Mouse (Mus musculus): ENCODE data around the gene Tmem176b. TPM values are rescaled to one million over a fixed set of nuclear protein-coding genes. Genes with fewer than 3 reads are reported as not detected.

Gene Tmem176b
- polyA plus RNA-seq, 1 experiment from 2014 or later = 215 TPM

- H3K36me3 ChIP-seq (ENCODE audit: control insufficient read depth, insufficient read depth) = no peaks in the 10 kb centered on the region
- 52% methylated on average over 3 of the region's 3 CpGs for WGBS (ENCODE audit: insufficient replicate concordance)
- no peaks in the 10 kb centered on the region for H3K27me3 ChIP-seq (ENCODE audit: control insufficient read depth, insufficient read depth, low read depth, low read length)
- H3K9ac ChIP-seq (ENCODE audit: low read depth, low read length) = no peak overlapping the region
- no peaks in the 10 kb centered on the region for H3K9me3 ChIP-seq (replicated peaks; ENCODE audit: control insufficient read depth, low read length)
- no peak overlapping the region for H3K4me3 ChIP-seq (ENCODE audit: low read depth, low read length)
- H3K4me1 ChIP-seq (ENCODE audit: control insufficient read depth, low read depth, low read length) = no peaks in the 10 kb centered on the region
- no peak overlapping the region for H3K27ac ChIP-seq (ENCODE audit: low read length)
- no peak for ATAC-seq (ENCODE audit: low read depth)
- no peak overlapping the region for H3K4me2 ChIP-seq (ENCODE audit: low read depth, low read length)
These were observed 23.4 kb upstream of the Tmem176b start for GRCm38 (mm10) chr6:48864723-48865122.

DNA sequence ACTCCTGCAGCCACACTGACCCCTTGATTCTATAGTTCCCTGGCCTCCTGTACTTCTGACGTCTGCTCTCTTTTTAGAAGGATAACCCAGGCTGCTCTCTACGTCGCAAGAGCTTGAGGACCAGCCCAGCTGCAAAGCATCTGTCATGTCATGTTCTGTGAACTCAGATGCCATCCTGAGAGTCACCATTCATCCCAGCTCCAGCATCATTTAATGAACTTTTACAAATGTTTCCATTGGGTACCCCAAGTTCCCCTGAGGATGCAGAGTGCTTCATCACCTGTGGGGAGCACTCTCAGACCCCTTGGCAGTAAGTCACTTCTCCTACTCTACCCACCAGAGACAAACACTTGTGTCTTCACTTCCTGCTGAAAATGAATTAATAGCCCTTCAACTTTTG lies 22.9 kb upstream of the Tmem176b start:
- H3K27me3 ChIP-seq (ENCODE audit: control insufficient read depth, insufficient read depth, low read depth, low read length) = no peaks in the 10 kb centered on the region
- ATAC-seq (ENCODE audit: low read depth) = no peak
- no peaks in the 10 kb centered on the region for H3K9me3 ChIP-seq (replicated peaks; ENCODE audit: control insufficient read depth, low read length)
- no peak overlapping the region for H3K27ac ChIP-seq (ENCODE audit: low read length)
- H3K4me2 ChIP-seq (ENCODE audit: low read depth, low read length) = no peak overlapping the region
- 55% methylated on average over 3 of the region's 3 CpGs for WGBS (ENCODE audit: insufficient replicate concordance)
- no peak overlapping the region for H3K9ac ChIP-seq (ENCODE audit: low read depth, low read length)
- no peaks in the 10 kb centered on the region for H3K4me1 ChIP-seq (ENCODE audit: control insufficient read depth, low read depth, low read length)
- H3K4me3 ChIP-seq (ENCODE audit: low read depth, low read length) = no peak overlapping the region
- no peaks in the 10 kb centered on the region for H3K36me3 ChIP-seq (ENCODE audit: control insufficient read depth, insufficient read depth)

DNA sequence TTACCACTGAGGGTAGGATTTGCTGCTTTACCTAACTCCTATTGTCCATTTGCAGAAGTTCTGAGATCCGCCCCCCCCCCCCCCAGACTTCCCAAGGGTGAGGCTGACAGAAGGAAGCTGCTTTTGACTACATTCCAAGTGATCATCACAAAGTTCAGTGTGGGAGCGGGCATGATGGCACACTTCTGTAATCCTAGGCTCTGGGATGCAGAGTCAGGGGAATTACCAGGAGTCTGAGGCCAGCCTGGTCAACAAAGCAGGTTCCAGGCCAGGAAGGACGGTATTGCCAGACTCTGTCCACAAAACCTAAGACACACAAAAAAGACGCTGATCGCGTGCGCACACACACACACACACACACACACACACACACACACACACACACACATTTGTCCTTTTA lies 22.2 kb upstream of the Tmem176b start:
- WGBS (ENCODE audit: insufficient replicate concordance) = 78% methylated on average over 7 of the region's 7 CpGs
- H3K9ac ChIP-seq (ENCODE audit: low read depth, low read length) = no peak overlapping the region
- no peaks in the 10 kb centered on the region for H3K4me1 ChIP-seq (ENCODE audit: control insufficient read depth, low read depth, low read length)
- no peak overlapping the region for H3K27ac ChIP-seq (ENCODE audit: low read length)
- H3K4me3 ChIP-seq (ENCODE audit: low read depth, low read length) = no peak overlapping the region
- no peak overlapping the region for H3K4me2 ChIP-seq (ENCODE audit: low read depth, low read length)
- H3K9me3 ChIP-seq (replicated peaks; ENCODE audit: control insufficient read depth, low read length) = no peaks in the 10 kb centered on the region
- ATAC-seq (ENCODE audit: low read depth) = no peak
- H3K27me3 ChIP-seq (ENCODE audit: control insufficient read depth, insufficient read depth, low read depth, low read length) = no peaks in the 10 kb centered on the region
- no peaks in the 10 kb centered on the region for H3K36me3 ChIP-seq (ENCODE audit: control insufficient read depth, insufficient read depth)

GRCm38 (mm10) chr6:48862816-48863215 lies 21.5 kb upstream of the Tmem176b start:
- 59% methylated on average over 4 of the region's 4 CpGs for WGBS (ENCODE audit: insufficient replicate concordance)
- H3K4me1 ChIP-seq (ENCODE audit: control insufficient read depth, low read depth, low read length) = no peaks in the 10 kb centered on the region
- no peak overlapping the region for H3K4me2 ChIP-seq (ENCODE audit: low read depth, low read length)
- H3K4me3 ChIP-seq (ENCODE audit: low read depth, low read length) = no peak overlapping the region
- no peaks in the 10 kb centered on the region for H3K36me3 ChIP-seq (ENCODE audit: control insufficient read depth, insufficient read depth)
- no peak overlapping the region for H3K9ac ChIP-seq (ENCODE audit: low read depth, low read length)
- H3K9me3 ChIP-seq (replicated peaks; ENCODE audit: control insufficient read depth, low read length) = no peaks in the 10 kb centered on the region
- no peaks in the 10 kb centered on the region for H3K27me3 ChIP-seq (ENCODE audit: control insufficient read depth, insufficient read depth, low read depth, low read length)
- no peak for ATAC-seq (ENCODE audit: low read depth)
- H3K27ac ChIP-seq (ENCODE audit: low read length) = no peak overlapping the region

- ATAC-seq (ENCODE audit: low read depth) = no peak
- Histone ChIP-seq H3K4me1 (ENCODE audit: control insufficient read depth, low read depth, low read length) (no peaks in the 10 kb centered on the region), H3K9me3 (replicated peaks; ENCODE audit: control insufficient read depth, low read length) (no peaks in the 10 kb centered on the region), H3K4me3 (ENCODE audit: low read depth, low read length) (no peak overlapping the region), H3K4me2 (ENCODE audit: low read depth, low read length) (no peak overlapping the region), H3K27me3 (ENCODE audit: control insufficient read depth, insufficient read depth, low read depth, low read length) (no peaks in the 10 kb centered on the region), H3K36me3 (ENCODE audit: control insufficient read depth, insufficient read depth) (no peaks in the 10 kb centered on the region), H3K27ac (ENCODE audit: low read length) (no peak overlapping the region), H3K9ac (ENCODE audit: low read depth, low read length) (no peak overlapping the region)
- WGBS (ENCODE audit: insufficient replicate concordance) = 62% methylated on average over 12 of the region's 12 CpGs
These were observed 20.5 kb upstream of the Tmem176b start for GRCm38 (mm10) chr6:48861616-48862280.

- no peaks in the 10 kb centered on the region for H3K27me3 ChIP-seq (ENCODE audit: control insufficient read depth, insufficient read depth, low read depth, low read length)
- no peaks in the 10 kb centered on the region for H3K9me3 ChIP-seq (replicated peaks; ENCODE audit: control insufficient read depth, low read length)
- no peak overlapping the region for H3K4me3 ChIP-seq (ENCODE audit: low read depth, low read length)
- no peak overlapping the region for H3K27ac ChIP-seq (ENCODE audit: low read length)
- 59% methylated on average over 1 of the region's 1 CpGs for WGBS (ENCODE audit: insufficient replicate concordance)
- H3K4me2 ChIP-seq (ENCODE audit: low read depth, low read length) = no peak overlapping the region
- no peak for ATAC-seq (ENCODE audit: low read depth)
- H3K4me1 ChIP-seq (ENCODE audit: control insufficient read depth, low read depth, low read length) = no peaks in the 10 kb centered on the region
- no peak overlapping the region for H3K9ac ChIP-seq (ENCODE audit: low read depth, low read length)
- no peaks in the 10 kb centered on the region for H3K36me3 ChIP-seq (ENCODE audit: control insufficient read depth, insufficient read depth)
These were observed 19.6 kb upstream of the Tmem176b start for GRCm38 (mm10) chr6:48860851-48861250.

DNA sequence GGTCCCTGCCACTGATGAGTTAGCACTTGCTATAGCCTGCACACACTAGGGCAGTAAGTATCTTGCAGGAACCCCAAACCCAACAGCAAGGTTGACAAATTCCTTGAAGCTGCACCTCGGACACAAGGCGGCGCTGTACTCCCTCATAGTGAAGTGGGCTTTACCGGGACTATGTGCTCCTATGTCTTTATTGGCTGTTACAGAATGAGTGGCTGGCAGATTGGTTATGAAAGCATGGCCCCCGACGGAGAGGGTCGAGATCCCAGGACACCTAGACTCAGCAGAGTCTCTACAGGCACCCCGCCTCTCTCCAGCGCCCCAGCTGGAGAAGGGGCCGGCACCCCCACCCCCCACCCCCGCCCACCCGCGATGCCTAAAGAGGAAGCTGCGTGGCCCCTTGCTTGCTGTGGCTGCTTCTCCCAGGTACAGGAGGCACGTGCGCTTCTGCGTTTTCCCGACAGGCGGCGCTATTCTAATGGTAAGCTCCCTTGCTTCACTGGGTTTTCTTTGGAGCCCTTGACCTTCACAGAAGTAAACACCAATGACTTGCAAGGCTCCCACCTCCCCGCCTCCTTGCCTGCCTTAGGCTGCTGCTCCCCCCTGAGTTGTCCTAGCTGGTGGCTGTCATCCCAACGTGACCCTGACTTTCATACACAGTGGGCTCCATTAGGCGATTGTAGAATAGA lies 19.0 kb upstream of the Tmem176b start:
- Histone ChIP-seq H3K4me1 (ENCODE audit: control insufficient read depth, low read depth, low read length) (no peaks in the 10 kb centered on the region), H3K4me3 (ENCODE audit: low read depth, low read length) (peak overlapping the region; percentile 34), H3K4me2 (ENCODE audit: low read depth, low read length) (peak overlapping the region; percentile 50), H3K9ac (ENCODE audit: low read depth, low read length) (no peak overlapping the region; the same call in 1 of the 2 replicates), H3K27ac (ENCODE audit: low read length) (no peak overlapping the region), H3K36me3 (ENCODE audit: control insufficient read depth, insufficient read depth) (no peaks in the 10 kb centered on the region), H3K9me3 (replicated peaks; ENCODE audit: control insufficient read depth, low read length) (no peaks in the 10 kb centered on the region), H3K27me3 (ENCODE audit: control insufficient read depth, insufficient read depth, low read depth, low read length) (no peaks in the 10 kb centered on the region)
- ATAC-seq (ENCODE audit: low read depth) = no peak
- WGBS (ENCODE audit: insufficient replicate concordance) = 7% methylated on average over 23 of the region's 23 CpGs

- 33% methylated on average over 8 of the region's 8 CpGs for WGBS (ENCODE audit: insufficient replicate concordance)
- no peaks in the 10 kb centered on the region for H3K36me3 ChIP-seq (ENCODE audit: control insufficient read depth, insufficient read depth)
- H3K4me2 ChIP-seq (ENCODE audit: low read depth, low read length) = no peak overlapping the region
- H3K27me3 ChIP-seq (ENCODE audit: control insufficient read depth, insufficient read depth, low read depth, low read length) = no peaks in the 10 kb centered on the region
- H3K4me1 ChIP-seq (ENCODE audit: control insufficient read depth, low read depth, low read length) = no peaks in the 10 kb centered on the region
- ATAC-seq (ENCODE audit: low read depth) = no peak
- no peak overlapping the region for H3K4me3 ChIP-seq (ENCODE audit: low read depth, low read length)
- no peak overlapping the region for H3K9ac ChIP-seq (ENCODE audit: low read depth, low read length)
- no peaks in the 10 kb centered on the region for H3K9me3 ChIP-seq (replicated peaks; ENCODE audit: control insufficient read depth, low read length)
- H3K27ac ChIP-seq (ENCODE audit: low read length) = no peak overlapping the region
These were observed 16.5 kb upstream of the Tmem176b start for GRCm38 (mm10) chr6:48857613-48858302.

GRCm38 (mm10) chr6:48854155-48854554 lies 12.9 kb upstream of the Tmem176b start:
- no peak overlapping the region for H3K9ac ChIP-seq (ENCODE audit: low read depth, low read length)
- no peaks in the 10 kb centered on the region for H3K4me1 ChIP-seq (ENCODE audit: control insufficient read depth, low read depth, low read length)
- ATAC-seq (ENCODE audit: low read depth) = no peak
- H3K4me2 ChIP-seq (ENCODE audit: low read depth, low read length) = no peak overlapping the region
- H3K4me3 ChIP-seq (ENCODE audit: low read depth, low read length) = no peak overlapping the region
- no peaks in the 10 kb centered on the region for H3K9me3 ChIP-seq (replicated peaks; ENCODE audit: control insufficient read depth, low read length)
- no peaks in the 10 kb centered on the region for H3K36me3 ChIP-seq (ENCODE audit: control insufficient read depth, insufficient read depth)
- no peaks in the 10 kb centered on the region for H3K27me3 ChIP-seq (ENCODE audit: control insufficient read depth, insufficient read depth, low read depth, low read length)
- no peak overlapping the region for H3K27ac ChIP-seq (ENCODE audit: low read length)
- WGBS (ENCODE audit: insufficient replicate concordance) = 82% methylated on average over 2 of the region's 2 CpGs

Measured in liver, embryonic 16.5 days (tissue).